Mouse (Mus musculus): ENCODE results near the gene Sec22c. TPM values are rescaled to one million over a fixed set of nuclear protein-coding genes. Genes with fewer than 3 reads are reported as not detected.

Gene Sec22c
- polyA plus RNA-seq, 1 experiment from 2014 or later: 18.2 TPM

DNA sequence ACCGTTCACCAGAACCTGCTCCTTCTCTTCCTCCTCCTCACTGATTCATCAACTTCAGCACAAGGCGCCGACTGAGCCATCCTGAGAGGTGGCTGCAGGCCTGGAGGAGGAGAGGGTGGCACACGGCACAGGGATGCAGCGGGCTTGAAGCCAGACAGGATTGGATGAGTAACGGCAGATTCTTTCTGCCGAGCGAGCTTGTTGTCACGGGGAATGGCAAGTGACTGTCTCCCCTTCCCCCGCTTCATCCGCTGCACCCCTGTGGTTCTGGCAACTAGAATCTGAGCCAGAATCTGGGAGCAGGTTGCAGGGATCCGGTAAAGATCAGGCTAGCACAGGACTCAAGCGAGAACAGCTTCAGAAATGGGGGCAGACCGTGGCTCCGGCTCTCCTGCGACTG lies 65.5 kb downstream of the Sec22c start:
- Histone ChIP-seq H3K4me3 (no peak overlapping the region), H3K27me3 (ENCODE audit: insufficient read depth, poor library complexity, severe bottlenecking) (peaks cover 90% of the 10 kb centered on the region), H3K36me3 (no peaks in the 10 kb centered on the region), H3K27ac (no peak overlapping the region), H3K9me3 (no peaks in the 10 kb centered on the region), H3K4me1 (replicated peaks) (peaks cover 23% of the 10 kb centered on the region)
- no peak for DNase-seq (ENCODE audit: low spot score)
- 50% methylated on average over 16 of the region's 16 CpGs for WGBS

- H3K9me3 ChIP-seq: no peaks in the 10 kb centered on the region
- 61% methylated on average over 7 of the region's 7 CpGs for WGBS
- H3K4me3 ChIP-seq: no peak overlapping the region
- H3K4me1 ChIP-seq (replicated peaks): no peaks in the 10 kb centered on the region
- no peaks in the 10 kb centered on the region for H3K36me3 ChIP-seq
- DNase-seq (ENCODE audit: low spot score): no peak
- peaks cover 52% of the 10 kb centered on the region for H3K27me3 ChIP-seq (ENCODE audit: insufficient read depth, poor library complexity, severe bottlenecking)
- H3K27ac ChIP-seq: no peak overlapping the region
These were observed 69.3 kb downstream of the Sec22c start for GRCm38 (mm10) chr9:121635835-121636576.

- Histone ChIP-seq H3K36me3 (no peaks in the 10 kb centered on the region), H3K27me3 (ENCODE audit: insufficient read depth, poor library complexity, severe bottlenecking) (peaks cover 25% of the 10 kb centered on the region), H3K4me3 (no peak overlapping the region), H3K9me3 (no peaks in the 10 kb centered on the region), H3K4me1 (replicated peaks) (no peaks in the 10 kb centered on the region), H3K27ac (no peak overlapping the region)
- DNase-seq (ENCODE audit: low spot score): no peak
- WGBS: 82% methylated on average over 6 of the region's 6 CpGs
These were observed 72.0 kb downstream of the Sec22c start for GRCm38 (mm10) chr9:121633306-121633705.

DNA sequence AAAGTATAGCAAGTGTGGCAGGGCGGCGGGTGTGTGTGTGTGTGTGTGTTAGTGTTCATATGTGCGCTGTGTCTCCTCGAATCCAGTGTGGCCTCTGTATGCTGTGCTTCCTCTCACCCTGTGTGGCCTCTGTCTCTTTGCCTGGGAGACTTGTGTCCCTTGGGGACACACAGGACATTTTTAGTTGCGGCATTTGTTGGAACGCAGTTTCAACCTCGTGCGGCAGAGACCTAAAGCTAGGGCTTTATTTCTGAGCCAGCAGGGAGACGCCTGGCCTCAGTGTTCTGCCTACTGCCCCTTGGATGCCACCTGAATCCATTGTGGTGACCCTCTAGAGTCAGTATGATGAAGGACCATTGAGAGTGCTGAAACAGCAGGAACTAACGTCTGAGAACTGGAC lies 72.4 kb downstream of the Sec22c start:
- Histone ChIP-seq H3K4me3 (no peak overlapping the region), H3K9me3 (no peaks in the 10 kb centered on the region), H3K36me3 (no peaks in the 10 kb centered on the region), H3K27ac (no peak overlapping the region), H3K4me1 (replicated peaks) (no peaks in the 10 kb centered on the region), H3K27me3 (ENCODE audit: insufficient read depth, poor library complexity, severe bottlenecking) (peaks cover 21% of the 10 kb centered on the region)
- DNase-seq (ENCODE audit: low spot score): no peak
- WGBS: 87% methylated on average over 10 of the region's 10 CpGs

GRCm38 (mm10) chr9:121631946-121632345 lies 73.3 kb downstream of the Sec22c start:
- WGBS: 70% methylated on average over 4 of the region's 4 CpGs

DNA sequence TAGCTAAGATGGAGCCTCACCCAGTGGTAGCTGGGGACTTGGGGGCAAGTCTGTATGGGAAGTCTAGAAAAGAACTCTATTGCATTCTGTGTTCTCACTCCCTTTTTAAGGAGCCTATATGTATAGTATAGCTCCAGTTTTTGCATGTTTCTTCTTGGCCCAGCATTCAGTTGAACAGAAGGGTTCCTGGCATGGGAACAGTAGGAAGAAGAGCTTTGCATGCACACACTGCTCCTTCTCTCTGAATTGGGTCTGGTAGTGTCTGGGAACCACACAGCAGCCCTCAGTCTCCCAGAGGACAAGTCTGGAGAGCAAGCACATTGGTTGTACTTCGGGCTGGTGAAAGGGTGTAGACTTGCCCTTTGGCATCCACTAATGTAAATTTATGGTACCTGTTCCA lies 74.7 kb downstream of the Sec22c start:
- DNase-seq (ENCODE audit: low spot score): no peak
- no peaks in the 10 kb centered on the region for H3K36me3 ChIP-seq
- WGBS: 91% methylated on average over 1 of the region's 1 CpGs

More at GRCm38 (mm10) chr9:121631946-121632345, 73.3 kb downstream of the Sec22c start:
- H3K4me1 ChIP-seq (replicated peaks): no peaks in the 10 kb centered on the region
- DNase-seq (ENCODE audit: low spot score): no peak
- no peak overlapping the region for H3K27ac ChIP-seq
- H3K27me3 ChIP-seq (ENCODE audit: insufficient read depth, poor library complexity, severe bottlenecking): peaks cover 14% of the 10 kb centered on the region; the same call in 1 of the 2 replicates
- no peaks in the 10 kb centered on the region for H3K9me3 ChIP-seq
- no peaks in the 10 kb centered on the region for H3K36me3 ChIP-seq
- H3K4me3 ChIP-seq: no peak overlapping the region

More for the DNA sequence above, 74.7 kb downstream of the Sec22c start:
- Histone ChIP-seq H3K4me3 (no peak overlapping the region), H3K4me1 (replicated peaks) (no peaks in the 10 kb centered on the region), H3K27me3 (ENCODE audit: insufficient read depth, poor library complexity, severe bottlenecking) (peaks cover 3% of the 10 kb centered on the region; the same call in 1 of the 2 replicates), H3K9me3 (no peaks in the 10 kb centered on the region), H3K27ac (no peak overlapping the region)

Other genes with a start within 250 kb of the Sec22c start
- 1.7 and 2.4 TPM in 2 replicates for gene Cck, start 209.8 kb downstream of the Sec22c start, polyA plus RNA-seq (2016; fragmentation: Nextera tagmentation; extraction: Ambion mirVana)
- not detected in 2 replicates for gene Lyzl4, start 63.4 kb downstream of the Sec22c start, polyA plus RNA-seq (2016; fragmentation: Nextera tagmentation; extraction: Ambion mirVana)
- 0.41 and 0.43 TPM in 2 replicates for gene Vipr1, start 62.8 kb downstream of the Sec22c start, polyA plus RNA-seq (2016; fragmentation: Nextera tagmentation; extraction: Ambion mirVana)
- gene Ss18l2, start 4.8 kb upstream of the Sec22c start, polyA plus RNA-seq (2016; fragmentation: Nextera tagmentation; extraction: Ambion mirVana): 103 and 112 TPM in 2 replicates
- 45.9 and 57.6 TPM in 2 replicates for gene Nktr, start 13.7 kb upstream of the Sec22c start, polyA plus RNA-seq (2016; fragmentation: Nextera tagmentation; extraction: Ambion mirVana)
- 5.5 and 8.4 TPM in 2 replicates for gene Zfp651, start 53.8 kb upstream of the Sec22c start, polyA plus RNA-seq (2016; fragmentation: Nextera tagmentation; extraction: Ambion mirVana)
- gene Klhl40, start 72.1 kb upstream of the Sec22c start, polyA plus RNA-seq (2016; fragmentation: Nextera tagmentation; extraction: Ambion mirVana): 0.06 and 0.16 TPM in 2 replicates
- gene Hhatl, start 87.0 kb upstream of the Sec22c start, polyA plus RNA-seq (2016; fragmentation: Nextera tagmentation; extraction: Ambion mirVana): not detected in 2 replicates
- gene Ccdc13, start 134.0 kb upstream of the Sec22c start, polyA plus RNA-seq (2016; fragmentation: Nextera tagmentation; extraction: Ambion mirVana): 2.6 and 2.7 TPM in 2 replicates
- 201 and 236 TPM in 2 replicates for gene Higd1a, start 152.9 kb upstream of the Sec22c start, polyA plus RNA-seq (2016; fragmentation: Nextera tagmentation; extraction: Ambion mirVana)
- 0.51 and 0.89 TPM in 2 replicates for gene Ackr2, start 192.9 kb upstream of the Sec22c start, polyA plus RNA-seq (2016; fragmentation: Nextera tagmentation; extraction: Ambion mirVana)
- not detected in 2 replicates for gene Cyp8b1, start 210.8 kb upstream of the Sec22c start, polyA plus RNA-seq (2016; fragmentation: Nextera tagmentation; extraction: Ambion mirVana)
- gene Fam198a, start 245.5 kb upstream of the Sec22c start, polyA plus RNA-seq (2016; fragmentation: Nextera tagmentation; extraction: Ambion mirVana): 0.52 and 0.70 TPM in 2 replicates